Mouse (Mus musculus) CD8-positive naive resting alpha-beta T cell, adult 2 months (primary cell): Measurements from ENCODE around the gene 4933424G06Rik.

Experiments
- DNase-seq, 2 experiments: peaks; one replicate each; pipeline ENCODE4 v3.0.0; 2022; ENCODE audit warnings: low read depth in 2 of 2, low spot score in 2 of 2

4933424G06Rik gene

DNA sequence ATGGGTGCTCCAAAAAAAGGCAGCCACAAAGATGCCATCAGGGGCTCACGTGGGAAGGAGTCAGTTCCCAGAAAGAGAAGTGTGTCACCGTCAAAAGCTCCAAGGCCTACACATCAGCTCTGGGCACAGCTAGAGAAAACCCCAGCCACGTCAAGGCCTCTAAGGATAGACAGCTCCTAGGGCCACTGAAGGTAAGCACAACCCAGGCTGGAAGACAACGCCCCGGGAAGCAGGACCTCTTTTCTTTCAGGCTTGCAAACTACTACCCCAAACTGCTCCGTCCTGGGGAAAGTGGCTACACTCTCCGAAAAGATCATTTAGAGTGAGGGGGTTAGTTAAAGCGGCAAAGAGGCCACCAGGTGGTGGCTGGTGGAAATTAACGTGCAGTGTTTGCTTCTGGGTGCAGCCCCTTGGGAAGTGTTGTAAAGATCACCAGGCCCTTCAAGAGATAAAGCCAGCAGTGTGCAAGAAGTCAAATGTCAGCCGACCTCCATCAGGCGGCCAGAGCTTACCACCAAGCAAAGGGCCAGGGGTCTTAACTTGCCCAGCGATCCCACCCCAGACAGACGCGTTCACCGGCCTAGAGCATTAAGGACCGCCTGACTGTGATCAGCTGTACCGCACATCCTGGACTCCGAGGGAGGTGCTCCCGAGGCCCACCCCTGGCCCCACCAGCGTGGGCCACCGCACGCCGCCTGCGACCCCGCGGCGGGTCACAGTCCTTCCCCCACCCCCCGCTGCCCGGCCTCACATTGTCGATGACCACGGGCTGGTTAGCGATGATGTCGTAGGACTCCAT lies 695 bp upstream of the 4933424G06Rik start:
- DNase-seq, result peak; percentile 33 to 65

DNA sequence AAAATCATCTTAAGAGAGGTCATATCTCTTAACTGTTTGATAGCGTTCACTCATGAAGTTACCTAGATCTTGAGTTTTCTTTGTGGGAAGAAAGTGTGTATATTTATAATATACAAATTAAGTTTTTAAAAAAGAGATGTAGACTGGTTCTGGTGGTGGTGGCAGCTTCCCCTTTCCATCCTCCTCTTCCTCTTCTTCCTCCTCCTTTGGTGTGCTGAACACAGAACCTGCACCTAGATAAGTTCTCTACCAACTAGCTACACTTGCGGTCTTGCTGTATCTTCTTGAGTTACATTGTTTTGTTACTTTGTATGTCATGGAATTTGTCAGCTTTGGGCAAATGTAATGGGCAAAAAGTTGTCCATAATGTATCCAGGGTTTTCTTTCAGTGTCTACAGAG lies 1.2 kb downstream of the 4933424G06Rik start:
- DNase-seq, result no peak

DNA sequence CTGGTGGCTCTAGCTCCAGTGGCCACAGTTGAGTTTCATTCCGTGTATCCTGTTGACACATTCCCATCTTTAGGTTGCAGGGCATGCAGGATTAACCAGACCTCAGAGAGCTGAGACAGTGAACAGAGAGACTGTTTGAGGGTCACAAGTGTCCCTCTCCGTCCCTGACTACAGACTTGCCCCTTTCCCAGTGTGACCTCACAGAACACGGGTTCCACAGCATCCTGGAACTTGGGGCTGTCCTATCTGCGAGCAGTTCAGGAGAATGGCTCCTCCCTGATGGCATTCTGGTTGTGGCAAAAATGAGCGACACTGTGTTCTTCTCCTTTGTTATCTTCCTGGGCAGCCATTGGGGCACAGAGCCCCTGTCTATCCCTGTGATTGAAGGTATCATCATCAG lies 4.4 kb downstream of the 4933424G06Rik start, which contains the start of gene Actr1b:
Gene Actr1b, minus strand, starts transcription at position 112 of the 400 bp plus-strand sequence.
- DNase-seq, result no peak

DNA sequence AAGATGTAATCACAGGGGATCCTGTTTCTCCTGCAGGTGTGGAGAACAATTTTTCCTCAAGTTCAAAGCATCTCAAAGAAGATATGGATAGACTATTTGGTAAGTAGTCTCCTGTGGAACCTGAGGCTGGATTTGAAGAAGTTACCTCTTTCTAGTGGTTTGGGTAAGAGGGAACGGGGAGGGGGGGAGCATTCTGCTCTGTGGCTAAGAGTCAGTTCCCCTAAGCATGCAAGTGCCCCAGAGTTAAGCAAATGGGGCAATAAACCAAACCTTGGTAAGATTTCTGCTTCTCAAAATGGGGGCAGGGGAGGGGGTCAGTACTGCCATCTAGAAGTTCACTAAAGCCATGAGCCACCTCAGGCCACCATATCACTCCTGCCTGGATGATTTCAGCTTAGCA lies 8.8 kb downstream of the 4933424G06Rik start:
- no peak for DNase-seq

DNA sequence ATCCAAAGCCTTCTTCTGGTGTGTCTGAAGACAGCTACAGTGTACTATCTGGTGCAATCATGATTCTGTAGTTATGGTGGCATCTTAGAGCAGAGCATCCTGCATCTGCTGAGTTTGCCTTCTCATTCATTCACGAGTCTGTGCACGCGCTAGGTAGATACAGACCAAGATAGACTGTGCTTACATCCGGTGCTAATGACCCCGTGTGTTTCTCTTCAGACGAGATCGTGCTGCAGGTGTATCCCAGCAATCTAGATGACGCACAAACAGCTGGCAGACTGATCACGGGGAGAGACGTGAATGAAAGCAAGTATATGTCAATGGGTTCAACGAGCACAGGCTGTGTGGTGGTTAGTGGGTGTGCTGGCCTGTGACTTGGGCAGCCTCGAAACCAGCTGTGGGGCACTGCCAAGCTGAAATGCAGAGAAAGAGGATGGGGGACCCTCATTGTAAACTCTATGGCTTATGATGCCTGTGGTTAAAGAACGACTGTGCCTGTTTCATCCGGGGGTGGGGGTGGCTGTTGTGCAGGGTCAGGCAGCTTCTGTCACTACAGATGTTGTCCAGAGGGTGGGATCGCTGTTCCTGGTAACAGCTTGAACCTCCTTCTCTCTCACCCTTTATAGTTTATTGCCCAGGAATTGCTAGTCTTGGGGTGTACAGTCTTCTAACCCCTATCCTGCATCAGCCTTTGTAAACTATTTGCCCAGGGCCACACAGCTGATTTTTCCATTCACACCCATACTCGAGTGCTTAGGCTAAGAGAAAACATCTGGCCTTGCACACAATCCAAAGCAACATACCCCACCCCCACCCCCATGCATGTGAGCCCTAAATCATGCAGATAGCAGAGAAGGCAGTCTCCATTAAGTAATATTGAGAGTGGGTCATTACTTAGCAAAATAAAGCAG lies 13.5 kb downstream of the 4933424G06Rik start:
- peak; percentile 36 to 39 for DNase-seq

DNA sequence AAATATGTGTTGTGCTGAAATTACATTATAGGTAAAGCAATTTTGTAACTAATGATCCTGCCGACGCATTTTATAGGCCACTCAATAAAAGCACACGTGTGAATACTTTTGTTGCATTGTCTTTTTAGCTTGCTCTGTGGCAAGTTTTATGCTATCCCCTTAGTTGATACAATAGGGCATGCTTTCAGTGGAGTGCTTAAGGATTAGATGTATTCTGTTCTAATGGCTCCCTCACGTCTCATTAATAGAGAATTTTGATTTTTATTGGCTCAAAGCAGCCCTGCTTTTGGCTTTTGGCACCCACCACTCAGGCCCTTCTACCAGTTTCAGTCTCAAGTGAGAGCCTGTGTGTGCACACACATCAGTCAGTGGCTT lies 14.1 kb downstream of the 4933424G06Rik start:
- no peak for DNase-seq

DNA sequence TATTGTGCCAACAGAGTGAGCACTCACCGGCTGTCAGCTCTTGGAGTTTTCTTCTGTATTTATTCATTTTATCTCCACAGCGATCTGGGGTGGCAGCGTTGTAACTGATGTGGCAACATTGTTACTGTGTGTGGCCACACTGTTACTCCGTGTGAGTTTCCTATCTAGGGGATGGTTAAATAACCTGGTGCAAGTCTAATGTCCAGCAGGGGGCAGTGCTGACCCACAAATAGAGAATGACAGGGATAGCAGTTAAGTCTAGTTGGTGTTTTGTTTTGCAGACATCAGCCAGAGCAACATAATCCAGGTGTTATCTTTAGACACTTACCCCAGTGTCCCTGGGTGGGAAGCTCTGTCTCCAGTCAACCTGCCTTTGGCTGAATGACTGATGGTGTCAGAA lies 27.4 kb downstream of the 4933424G06Rik start:
- DNase-seq, result peak; percentile 84 to 88

DNA sequence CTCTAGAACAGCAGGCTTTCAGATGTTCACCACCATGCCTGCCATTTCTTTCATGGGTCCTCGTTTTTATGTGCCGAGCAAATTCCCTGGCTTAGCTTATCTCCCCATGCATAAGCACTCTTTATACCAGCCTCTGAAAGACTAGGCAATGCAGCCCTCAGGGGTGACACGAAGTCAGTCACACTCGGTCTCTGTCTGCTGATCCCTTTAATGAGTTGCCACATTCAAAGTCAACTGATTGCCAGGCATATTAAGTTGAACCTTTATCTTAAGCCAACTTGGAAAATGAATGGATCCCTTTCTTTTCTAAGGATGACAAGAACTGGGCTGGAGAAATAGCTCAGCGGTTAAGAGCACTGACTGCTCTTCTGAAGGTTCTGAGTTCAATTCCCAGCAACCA lies 29.3 kb downstream of the 4933424G06Rik start:
- no peak for DNase-seq

DNA sequence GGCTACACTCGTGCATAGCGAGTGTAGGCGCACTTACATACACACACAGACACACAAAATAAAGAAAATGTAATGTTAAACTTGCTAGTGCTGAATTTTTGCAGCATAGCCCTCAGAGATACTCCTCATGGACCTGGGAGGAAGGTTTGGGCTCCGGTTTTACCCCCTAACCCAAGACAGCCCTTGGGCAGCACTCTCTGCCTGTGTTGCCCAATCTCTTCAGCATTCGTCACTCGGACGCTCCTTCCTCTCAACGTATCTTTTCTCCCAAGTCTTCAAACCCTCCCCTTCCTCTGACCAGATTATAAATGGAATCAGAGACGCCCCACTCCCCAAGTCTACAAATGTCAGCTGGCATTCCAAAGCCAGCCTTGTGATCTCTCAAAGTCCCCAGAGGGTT lies 33.1 kb downstream of the 4933424G06Rik start:
- no peak for DNase-seq

DNA sequence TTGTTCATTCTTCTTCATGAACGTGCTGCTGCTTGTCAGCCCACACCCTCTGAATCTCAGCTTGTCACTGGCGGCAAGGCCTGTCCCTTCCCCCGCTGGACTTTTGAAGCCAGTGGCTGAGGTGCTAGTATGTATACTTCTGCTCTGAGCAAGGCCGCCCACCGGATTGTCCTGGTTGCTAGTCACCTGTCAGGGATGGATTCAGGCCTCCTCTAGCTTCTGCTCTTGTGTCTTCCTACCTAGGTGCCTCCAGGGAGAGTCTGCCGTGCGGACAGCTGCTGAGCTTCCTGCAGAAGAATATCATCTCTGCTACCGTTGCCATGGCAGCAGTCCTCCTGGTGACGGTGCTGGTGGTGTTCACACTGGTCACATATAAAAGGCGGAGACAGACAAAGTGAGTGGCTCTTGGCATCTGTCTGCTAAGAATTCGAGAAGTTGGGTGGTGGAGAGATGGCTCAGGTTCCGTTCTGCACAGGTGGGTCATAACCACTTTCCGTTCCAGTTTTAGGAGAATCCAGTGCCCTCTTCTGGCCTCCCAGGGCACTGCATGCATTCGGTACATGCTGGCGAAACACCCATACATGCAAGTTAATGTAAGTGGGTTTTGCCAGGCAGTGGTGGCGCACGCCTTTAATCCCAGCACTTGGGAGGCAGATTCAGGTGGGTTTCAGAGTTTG lies 34.5 kb downstream of the 4933424G06Rik start:
- peak; percentile 83 to 91 for DNase-seq

DNA sequence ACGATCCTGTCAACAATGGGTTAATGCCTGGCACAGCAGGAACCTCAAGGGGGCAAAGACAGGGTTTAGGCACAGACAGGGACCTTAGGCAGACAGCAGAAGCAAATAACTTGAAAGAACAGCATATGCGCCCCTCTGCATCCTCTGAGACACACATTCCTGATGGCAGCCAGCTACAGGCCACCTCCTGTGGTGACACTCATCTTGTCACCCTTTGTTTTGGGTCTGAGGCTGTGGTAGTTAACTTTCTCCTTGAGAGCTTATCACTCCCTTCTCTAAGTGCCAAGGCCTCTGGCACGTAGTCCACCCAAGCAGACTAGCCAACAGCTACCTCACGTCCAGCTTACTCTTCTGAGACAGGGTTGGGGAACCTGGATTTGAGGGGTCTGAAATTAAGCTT lies 35.7 kb downstream of the 4933424G06Rik start:
- DNase-seq, result no peak

DNA sequence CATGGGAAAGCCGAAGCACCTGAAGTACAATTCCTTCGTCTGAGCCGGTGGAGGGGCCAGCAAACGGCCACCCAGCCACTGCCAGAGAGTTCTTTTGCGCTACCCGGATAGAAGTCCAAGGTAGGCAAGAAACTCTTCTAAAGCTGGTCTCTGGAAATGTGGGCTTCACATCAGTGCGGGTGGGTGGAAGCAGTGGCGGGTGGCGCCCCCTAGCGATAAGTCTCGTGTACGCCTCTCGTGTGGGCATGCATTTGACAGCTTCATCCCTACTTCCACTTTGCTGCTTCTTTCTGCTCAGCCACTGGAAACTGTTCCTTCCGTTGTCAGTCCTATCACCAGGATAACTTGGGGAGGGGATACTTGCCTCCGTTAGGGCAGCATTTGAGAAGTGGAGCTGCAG lies 36.5 kb downstream of the 4933424G06Rik start:
- peak; percentile 46 to 55 for DNase-seq

DNA sequence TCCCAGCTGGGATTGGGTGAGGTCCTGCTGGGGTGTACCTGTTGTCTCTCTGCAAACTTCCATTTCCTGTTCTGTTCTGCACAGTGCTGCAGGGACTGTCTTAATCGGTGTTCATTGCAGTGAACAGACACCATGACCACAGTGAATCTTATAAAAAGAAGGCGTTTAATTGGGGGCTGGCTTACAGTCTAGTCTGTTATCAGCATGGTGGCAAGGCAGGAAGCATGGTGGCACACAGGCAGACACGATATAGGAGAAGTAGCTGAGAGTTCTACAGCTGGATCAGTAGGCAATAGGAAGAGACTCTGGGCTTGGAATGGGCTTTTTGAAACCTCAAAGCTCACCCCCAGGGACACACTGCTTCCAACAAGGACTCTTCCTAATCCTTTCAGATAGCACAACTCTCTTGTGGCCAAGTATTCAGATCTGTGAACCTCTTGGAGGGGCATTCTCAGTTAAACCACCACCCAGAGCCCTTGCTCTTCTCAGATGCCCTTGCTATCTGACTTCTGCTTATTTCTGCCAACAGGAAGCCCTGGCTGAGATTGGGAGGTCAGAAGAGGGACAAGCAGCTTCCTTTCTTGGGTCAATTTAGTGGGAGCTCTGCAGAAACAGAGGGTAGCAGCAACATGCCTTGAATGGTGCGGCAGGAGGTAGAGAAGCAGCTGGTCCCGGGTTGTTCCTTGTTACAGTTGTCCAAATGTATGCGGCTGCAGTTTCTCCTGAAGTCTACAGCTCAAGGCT lies 44.2 kb downstream of the 4933424G06Rik start:
- no peak for DNase-seq

DNA sequence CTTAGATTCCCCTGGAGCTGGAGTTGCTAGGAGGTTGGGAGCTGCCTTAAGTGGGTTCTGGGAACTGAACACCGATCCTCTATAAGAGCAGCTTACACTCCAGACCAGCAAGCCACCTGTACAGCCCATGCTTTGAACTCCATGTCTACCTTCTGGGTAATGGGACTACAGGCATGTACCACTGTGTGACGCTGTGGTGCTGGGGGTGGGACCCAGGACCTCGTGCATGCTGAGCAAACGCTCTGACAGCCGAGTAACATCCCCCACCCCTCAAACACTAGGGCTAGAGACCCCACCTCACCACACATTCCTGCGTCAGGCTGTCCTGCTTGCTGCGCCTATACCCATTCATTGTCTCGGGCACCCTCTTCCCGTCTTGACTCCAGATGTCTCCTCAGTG lies 48.6 kb downstream of the 4933424G06Rik start:
- no peak for DNase-seq

DNA sequence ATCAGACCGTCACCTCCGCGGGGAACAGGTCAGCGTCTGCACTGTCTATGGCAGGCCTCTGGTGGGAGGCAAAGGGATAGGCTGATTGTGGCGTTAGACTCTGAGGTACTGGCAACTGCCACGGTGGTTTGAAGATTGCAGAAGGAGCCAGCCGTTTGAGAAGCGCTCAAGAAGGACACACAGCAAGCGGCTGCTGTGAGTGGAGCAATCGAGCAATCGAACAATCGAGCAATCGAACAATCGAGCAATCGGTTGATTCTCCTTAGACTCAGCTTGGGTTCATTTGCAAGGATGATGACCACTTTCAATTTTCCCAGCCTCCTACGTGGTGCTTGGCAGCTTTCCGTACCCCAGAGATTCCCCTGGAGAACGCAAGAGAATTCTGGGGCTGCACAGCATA lies 49.1 kb downstream of the 4933424G06Rik start:
- no peak for DNase-seq

DNA sequence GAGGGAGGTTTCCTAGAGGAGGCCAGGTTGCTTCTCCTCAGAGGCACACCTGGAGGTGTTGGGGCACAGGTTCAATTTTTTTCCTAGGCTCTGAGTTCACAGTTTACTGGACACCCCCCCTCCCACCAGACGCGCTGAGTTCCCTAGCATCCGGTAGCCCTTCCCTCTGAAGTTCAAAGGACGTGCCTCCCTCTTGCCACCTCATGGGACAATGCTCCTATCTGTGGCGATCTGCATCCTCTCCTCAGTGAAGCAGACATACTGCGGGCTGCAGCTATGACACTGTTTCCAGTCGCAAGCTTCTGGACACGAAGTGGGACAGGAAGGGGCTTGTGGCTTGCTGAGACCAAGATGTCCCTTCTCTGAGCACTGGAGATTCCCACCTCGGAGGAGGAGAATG lies 50.5 kb downstream of the 4933424G06Rik start:
- DNase-seq, result no peak

DNA sequence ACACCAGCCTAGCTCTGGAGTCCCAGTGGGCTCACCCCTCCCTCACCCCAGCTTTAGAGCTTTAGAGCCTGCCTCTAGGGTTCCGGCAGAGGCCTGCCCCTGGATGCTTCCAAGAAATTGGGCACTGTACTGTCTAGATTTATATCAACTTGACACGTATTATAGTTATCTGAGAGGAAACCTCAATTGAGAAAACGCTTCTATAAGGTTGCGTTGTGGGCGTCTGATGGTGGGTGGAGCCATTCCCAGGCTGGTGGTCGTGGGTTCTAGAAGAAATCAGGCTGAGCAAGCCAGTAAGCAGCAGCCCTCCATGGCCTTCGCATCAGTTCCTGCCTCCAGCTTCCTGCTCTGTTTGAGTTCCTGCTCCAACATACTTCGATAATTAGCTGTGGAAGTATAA lies 51.1 kb downstream of the 4933424G06Rik start:
- DNase-seq, result no peak

DNA sequence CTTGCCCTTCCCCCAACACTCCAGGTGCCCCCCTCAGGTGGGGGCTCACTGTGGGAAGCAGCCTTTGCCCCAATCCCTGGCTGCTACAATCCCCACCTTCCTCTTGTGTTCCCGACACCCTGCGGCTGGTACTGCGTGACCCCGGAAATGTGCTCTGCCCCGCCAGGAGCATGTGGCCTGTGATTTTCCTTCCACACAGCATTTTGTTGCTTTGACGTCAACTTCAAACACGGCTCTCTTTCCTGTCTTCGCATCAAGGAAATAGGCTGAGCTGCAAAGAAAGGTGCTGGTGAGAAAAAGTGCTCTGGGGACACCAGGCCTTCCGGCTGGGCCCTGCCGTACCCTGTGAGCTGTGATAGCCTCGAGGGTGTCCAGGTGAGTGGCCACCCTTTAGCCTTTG lies 51.6 kb downstream of the 4933424G06Rik start, which contains the start of gene Zap70:
Gene Zap70, plus strand, starts transcription at position 231 of the 400 bp plus-strand sequence.
- DNase-seq, result peak; percentile 72 to 79

DNA sequence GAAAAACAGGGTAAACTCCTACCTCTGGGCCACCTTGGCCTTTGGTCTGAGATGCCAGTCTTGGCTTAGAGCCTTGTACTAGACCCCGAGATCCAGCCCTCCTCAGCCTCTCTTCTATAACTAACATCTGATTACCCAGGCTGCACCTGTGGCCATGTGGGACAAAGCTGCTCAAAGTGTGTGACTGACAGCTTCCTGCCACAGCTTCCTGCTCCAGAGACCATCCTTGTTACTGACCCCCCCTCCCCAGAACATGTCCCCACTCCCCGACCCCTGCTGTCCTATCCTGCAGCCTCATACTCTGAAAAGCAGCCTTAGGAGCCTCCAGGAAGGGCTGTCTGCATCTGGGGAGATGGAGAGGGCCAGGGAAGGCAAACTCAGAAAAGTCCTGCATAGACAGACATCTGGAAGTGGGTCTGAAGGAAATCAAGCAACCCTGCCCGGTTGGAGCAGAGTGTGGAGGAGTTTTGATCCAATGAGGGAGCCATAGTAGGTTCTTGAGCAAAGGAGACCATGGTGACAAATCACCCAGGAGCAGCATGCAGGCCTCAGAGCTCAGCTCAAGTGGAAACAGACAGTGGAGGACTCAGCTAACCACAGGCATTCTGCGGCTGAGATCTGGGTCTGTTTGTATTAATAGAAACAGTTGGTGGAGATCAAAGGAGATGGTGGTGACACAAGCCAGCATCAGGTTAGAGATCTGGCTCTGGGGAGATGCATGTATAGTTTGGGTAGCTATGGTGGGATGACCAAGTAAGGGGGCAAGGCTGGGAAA lies 56.7 kb downstream of the 4933424G06Rik start:
- DNase-seq, result peak; percentile 43 to 62

DNA sequence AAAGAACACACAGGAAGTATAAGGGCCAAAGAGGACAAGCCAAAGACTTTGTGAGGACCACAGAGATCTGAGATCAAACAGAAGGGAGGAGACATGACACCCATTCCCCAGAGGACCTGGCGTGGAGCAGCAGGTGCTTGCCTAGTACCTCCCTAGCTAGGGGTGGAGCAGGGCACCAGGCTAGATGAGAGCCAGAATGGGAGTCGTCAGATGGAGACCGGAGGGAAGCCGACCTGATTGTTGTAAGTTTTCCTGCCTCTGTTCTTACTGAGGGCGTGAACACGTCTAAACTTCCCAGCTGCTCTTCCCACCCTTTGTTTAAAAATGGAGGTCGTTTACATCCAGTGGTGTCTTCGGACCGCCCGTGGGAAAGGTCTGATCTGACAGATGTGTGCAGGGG lies 57.4 kb downstream of the 4933424G06Rik start:
- no peak for DNase-seq
